Mouse (Mus musculus) embryonic facial prominence, embryonic 11.5 days (tissue): ENCODE data around the gene Lrrc2. TPM values are rescaled to one million over a fixed set of nuclear protein-coding genes. Genes with fewer than 3 reads are reported as not detected.

Source experiments
- ATAC-seq: fragments of 200-750 bp; cut with Nextera tagmentation; replicated peaks from 2 replicates; pipeline ENCODE4 v1.8.0; 2017; ENCODE audit warnings: low read depth; ENCODE audit not compliant: insufficient number of reproducible peaks, low FRiP score, low TSS enrichment
- DNase-seq: peaks from one replicate; pipeline ENCODE4 v3.0.0-alpha.2; 2015; ENCODE audit warnings: low spot score
- H3K27ac ChIP-seq: fragments of 300-500 bp; sonication (generic); replicated peaks from 2 replicates; pipeline ENCODE4 v1.5.1; 2014; ENCODE audit warnings: mild to moderate bottlenecking, low read depth, low read length, control low read depth
- H3K27me3 ChIP-seq: fragments of 300-500 bp; sonication (generic); 2 replicates; pipeline ENCODE4 v1.6.1; 2014; ENCODE audit warnings: mild to moderate bottlenecking, low read length, moderate library complexity, mixed read lengths; ENCODE audit not compliant: control insufficient read depth, insufficient read depth
- H3K36me3 ChIP-seq: fragments of 300-500 bp; sonication (generic); replicated peaks from 2 replicates; pipeline ENCODE4 v1.6.1; 2014; ENCODE audit warnings: low read depth, mild to moderate bottlenecking, low read length, moderate library complexity, mixed read lengths; ENCODE audit not compliant: control insufficient read depth, insufficient read depth
- H3K4me1 ChIP-seq: fragments of 300-500 bp; sonication (generic); 2 replicates; pipeline ENCODE4 v1.6.1; 2014; ENCODE audit warnings: low read length, mixed read lengths; ENCODE audit not compliant: control insufficient read depth, insufficient read depth
- H3K4me2 ChIP-seq: fragments of 300-500 bp; sonication (generic); 2 replicates; pipeline ENCODE4 v1.6.1; 2014; ENCODE audit warnings: low read depth, mild to moderate bottlenecking, control low read depth, low read length, moderate library complexity
- H3K4me3 ChIP-seq: fragments of 300-500 bp; sonication (generic); 2 replicates; pipeline ENCODE4 v1.5.1; 2014; ENCODE audit warnings: low read depth, low read length, control low read depth
- H3K9ac ChIP-seq: fragments of 300-500 bp; sonication (generic); replicated peaks from 2 replicates; pipeline ENCODE4 v1.6.1; 2014; ENCODE audit warnings: mild to moderate bottlenecking, control low read depth, low read length
- H3K9me3 ChIP-seq: fragments of 300-500 bp; sonication (generic); replicated peaks from 2 replicates; pipeline ENCODE4 v1.6.1; 2016; ENCODE audit warnings: mild to moderate bottlenecking, low read length, inconsistent platforms, mixed read lengths; ENCODE audit not compliant: control insufficient read depth
- WGBS: fragments of 180-500 bp; shearing (Covaris S2); extraction: QIAGEN DNeasy Blood & Tissue Kit; methylation state at CpG from one replicate; pipeline ENCODE4 v1.1.7; 2014; 5-methylcytosine and 5-hydroxymethylcytosine counted together
- microRNA-seq: library from miRNA; unstranded; fragments of <30 nt; microRNA quantifications from one replicate; pipeline ENCODE4, GENCODE M21; 2016; ENCODE audit warnings: borderline number of aligned reads
- polyA plus RNA-seq: library from polyadenylated mRNA; unstranded; fragments of >200 nt; fragmentation: Nextera tagmentation; extraction: Ambion mirVana; gene quantifications from 2 replicates; pipeline ENCODE4 v1.2.1, GENCODE M21; 2014

The Lrrc2 gene
- polyA plus RNA-seq, 1 experiment from 2014 or later: 0.74 TPM

DNA sequence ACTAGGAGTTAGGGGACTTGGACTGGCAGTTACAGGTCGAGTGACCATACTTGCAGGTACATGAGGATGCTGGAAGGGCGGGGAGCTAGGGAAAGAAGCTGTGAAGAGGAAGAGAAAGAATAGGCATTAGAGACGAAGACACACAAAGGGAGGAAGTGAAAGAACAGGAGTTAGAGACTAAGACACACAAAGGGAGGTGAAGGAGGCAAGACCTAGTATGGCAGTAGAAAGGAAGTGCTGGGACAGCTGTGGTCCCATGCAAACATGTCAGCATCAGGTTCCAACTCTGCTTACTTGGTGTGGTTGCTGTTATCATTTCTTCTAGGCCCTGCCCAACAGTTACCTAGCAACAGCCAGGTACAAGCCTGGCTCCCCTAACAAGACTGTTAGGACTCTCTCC, 58.4 kb downstream of the Lrrc2 start:
- DNase-seq: no peak
- Histone ChIP-seq H3K9ac (no peak overlapping the region), H3K4me2 (no peak overlapping the region), H3K9me3 (no peaks in the 10 kb centered on the region), H3K4me3 (no peak overlapping the region), H3K27ac (no peak overlapping the region), H3K27me3 (no peaks in the 10 kb centered on the region), H3K4me1 (no peaks in the 10 kb centered on the region), H3K36me3 (no peaks in the 10 kb centered on the region)
- WGBS: 70% methylated on average over 3 of the region's 3 CpGs
- ATAC-seq: no peak

DNA sequence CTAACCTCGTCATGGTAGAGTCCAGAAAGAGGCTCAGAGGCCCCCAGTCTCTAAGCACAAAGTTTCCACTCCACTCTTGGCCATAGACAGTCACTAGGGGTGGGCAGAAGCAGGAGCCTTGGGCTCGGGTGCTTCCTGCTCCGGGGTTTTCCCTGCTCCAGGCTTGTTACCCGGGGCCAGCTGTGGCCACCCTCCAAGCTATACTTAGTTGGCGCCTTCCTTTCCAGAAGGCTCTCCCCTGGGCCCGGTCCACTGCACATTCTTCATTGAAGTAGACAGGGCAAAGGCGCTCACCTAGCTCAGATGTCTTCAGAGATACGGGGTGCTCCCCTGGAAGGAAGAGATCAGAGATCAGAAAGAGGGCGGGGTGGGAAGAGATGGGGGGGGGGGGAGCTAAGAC, 60.2 kb downstream of the Lrrc2 start:
- ATAC-seq (no peak), DNase-seq (no peak)
- H3K9ac ChIP-seq: no peak overlapping the region
- H3K4me3 ChIP-seq: no peak overlapping the region
- 82% methylated on average over 9 of the region's 9 CpGs for WGBS
- no peaks in the 10 kb centered on the region for H3K27me3 ChIP-seq
- H3K9me3 ChIP-seq: no peaks in the 10 kb centered on the region
- no peak overlapping the region for H3K4me2 ChIP-seq
- no peaks in the 10 kb centered on the region for H3K36me3 ChIP-seq
- H3K27ac ChIP-seq: no peak overlapping the region
- H3K4me1 ChIP-seq: no peaks in the 10 kb centered on the region

DNA sequence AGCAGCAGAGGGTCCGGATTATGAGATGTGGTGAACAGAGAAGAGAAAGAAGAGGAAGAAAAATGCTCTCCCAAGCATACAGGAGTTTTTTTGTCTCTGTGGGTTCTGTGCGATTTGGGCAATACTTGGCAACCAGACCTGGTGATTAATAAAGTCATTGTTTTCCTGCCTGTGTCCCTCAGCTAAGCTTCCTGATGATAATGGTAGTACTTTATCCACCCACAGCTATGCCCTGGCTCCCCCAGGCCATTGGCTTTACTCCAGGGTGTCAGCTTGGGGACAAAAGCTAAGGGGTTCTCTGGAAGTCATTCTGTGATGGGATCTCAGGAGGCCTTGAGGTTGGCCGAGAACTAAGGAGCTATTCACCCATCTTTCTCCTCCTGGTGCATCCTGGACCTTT, 60.7 kb downstream of the Lrrc2 start:
- DNase-seq: no peak
- Histone ChIP-seq H3K4me3 (no peak overlapping the region), H3K27me3 (no peaks in the 10 kb centered on the region), H3K4me1 (no peaks in the 10 kb centered on the region), H3K9ac (no peak overlapping the region), H3K27ac (no peak overlapping the region), H3K36me3 (no peaks in the 10 kb centered on the region), H3K4me2 (no peak overlapping the region), H3K9me3 (no peaks in the 10 kb centered on the region)
- no peak for ATAC-seq
- WGBS: 75% methylated on average over 3 of the region's 3 CpGs

DNA sequence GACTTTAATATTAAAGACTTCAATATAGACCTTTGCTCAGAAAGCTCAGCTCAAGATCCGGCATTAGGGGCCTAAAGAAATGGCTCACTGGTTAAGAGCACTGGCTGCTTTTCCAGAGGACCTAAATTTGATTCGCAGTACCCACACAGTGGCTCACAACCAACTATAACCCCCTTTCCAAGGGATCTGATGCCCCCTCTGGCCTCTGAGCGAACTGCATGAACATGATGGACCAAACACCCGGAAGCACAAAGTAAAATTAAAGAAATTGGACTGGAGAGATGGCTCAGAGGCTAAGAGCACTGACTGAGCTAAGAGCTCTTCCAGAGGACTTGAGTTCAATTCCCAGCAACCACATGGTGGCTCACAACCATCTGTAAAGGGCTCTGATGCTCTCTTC, 64.3 kb downstream of the Lrrc2 start:
- Histone ChIP-seq H3K9ac (no peak overlapping the region), H3K9me3 (no peaks in the 10 kb centered on the region), H3K4me3 (no peak overlapping the region), H3K27me3 (no peaks in the 10 kb centered on the region), H3K36me3 (no peaks in the 10 kb centered on the region), H3K4me1 (no peaks in the 10 kb centered on the region), H3K4me2 (no peak overlapping the region), H3K27ac (no peak overlapping the region)
- WGBS: 79% methylated on average over 4 of the region's 4 CpGs
- ATAC-seq (no peak), DNase-seq (no peak)

DNA sequence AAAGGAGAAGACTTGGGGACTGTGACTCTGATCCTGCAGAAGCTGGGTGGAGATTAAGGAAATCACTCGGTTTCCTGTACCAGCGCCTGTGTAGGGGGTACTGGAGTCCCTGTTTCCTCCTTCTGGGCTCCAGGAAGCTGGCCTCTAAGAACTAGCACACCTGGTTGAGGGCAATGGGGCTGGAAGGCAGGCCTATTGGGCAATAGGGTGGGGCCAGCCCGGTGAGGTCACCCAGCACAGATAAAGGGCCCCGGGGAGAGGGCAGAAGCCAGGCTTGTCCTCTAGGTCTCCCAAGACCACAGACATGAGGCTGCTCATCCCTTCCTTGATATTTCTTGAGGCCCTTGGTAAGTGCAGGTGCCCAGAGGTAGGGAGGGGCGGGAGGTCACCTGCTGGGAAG, 67.7 kb downstream of the Lrrc2 start, which contains the start of gene Ltf:
TSS of gene Ltf (plus strand) at position 250 of the 400 bp plus-strand sequence.
- no peak for DNase-seq
- no peak within 1 kb of the TSS for H3K27ac ChIP-seq

DNA sequence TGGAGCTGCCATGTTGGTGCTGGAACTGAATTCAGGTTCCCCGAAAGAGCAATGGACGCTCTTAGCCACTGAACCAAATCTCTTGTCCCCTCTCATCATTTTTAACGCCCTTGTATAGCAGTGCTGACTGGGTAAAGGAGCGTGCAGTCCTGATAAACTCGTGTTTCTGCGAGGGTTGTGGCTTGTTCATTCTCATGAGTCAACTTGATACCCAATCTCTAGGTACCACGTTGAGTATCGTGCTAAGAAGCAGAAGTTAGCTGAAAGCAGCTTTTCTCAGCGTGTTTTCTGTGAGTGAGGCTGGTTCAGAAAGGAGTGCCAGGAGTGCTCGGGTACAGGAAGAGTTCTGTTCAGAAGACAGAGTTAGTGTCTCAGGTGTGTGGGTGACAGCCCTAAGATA, 75.4 kb downstream of the Lrrc2 start:
- no peak for ATAC-seq
- Histone ChIP-seq H3K4me3 (no peak overlapping the region), H3K4me1 (no peaks in the 10 kb centered on the region), H3K27me3 (no peaks in the 10 kb centered on the region), H3K27ac (no peak overlapping the region), H3K9me3 (no peaks in the 10 kb centered on the region), H3K36me3 (no peaks in the 10 kb centered on the region), H3K4me2 (no peak overlapping the region), H3K9ac (no peak overlapping the region)
- DNase-seq: no peak
- WGBS: 90% methylated on average over 10 of the region's 10 CpGs

More for the DNA sequence above, 67.7 kb downstream of the Lrrc2 start, which contains the start of gene Ltf:
- Histone ChIP-seq H3K4me3 (no peak within 1 kb of the TSS), H3K27me3 (no peaks in the 10 kb centered on the region), H3K9ac (no peak within 1 kb of the TSS), H3K36me3 (no peaks in the 10 kb centered on the region), H3K9me3 (no peaks in the 10 kb centered on the region), H3K4me2 (no peak within 1 kb of the TSS), H3K4me1 (no peaks in the 10 kb centered on the region)
- WGBS: 77% methylated on average over 5 of the region's 5 CpGs
- no peak for ATAC-seq

Small RNA genes within 50 kb of the gene (microRNA-seq; reads per million reads assigned to microRNA genes)
- gene Gm24269: not detected

Other genes with a start within 250 kb of the Lrrc2 start
- gene Myl3, start 209.7 kb upstream of the Lrrc2 start, polyA plus RNA-seq: 2.8 and 14.9 TPM in 2 replicates
- gene Pth1r, start 204.4 kb upstream of the Lrrc2 start, polyA plus RNA-seq: 37.8 and 39.8 TPM in 2 replicates
- not detected in 2 replicates for gene Prss42, start 153.4 kb upstream of the Lrrc2 start, polyA plus RNA-seq
- gene Prss44, start 137.6 kb upstream of the Lrrc2 start, polyA plus RNA-seq: not detected in 2 replicates
- not detected in 2 replicates for gene Prss43, start 124.9 kb upstream of the Lrrc2 start, polyA plus RNA-seq
- not detected in 2 replicates for gene Prss45, start 117.0 kb upstream of the Lrrc2 start, polyA plus RNA-seq
- not detected in 2 replicates for gene Prss46, start 107.0 kb upstream of the Lrrc2 start, polyA plus RNA-seq
- gene Prss50, start 93.6 kb upstream of the Lrrc2 start, polyA plus RNA-seq: 0.26 and 0.69 TPM in 2 replicates
- 1.1 TPM in 2 replicates for gene Als2cl, start 71.7 kb upstream of the Lrrc2 start, polyA plus RNA-seq
- gene Tmie, start 71.4 kb upstream of the Lrrc2 start, polyA plus RNA-seq: 0.13 and 0.29 TPM in 2 replicates
- gene Fam240a, start 34.7 kb upstream of the Lrrc2 start, polyA plus RNA-seq: not detected in 2 replicates
- gene Tdgf1, start 5.4 kb upstream of the Lrrc2 start, polyA plus RNA-seq: not detected in 2 replicates
- gene Rtp3, start 39.0 kb downstream of the Lrrc2 start, polyA plus RNA-seq: 0.13 and 0.28 TPM in 2 replicates
- gene Ltf, start 67.7 kb downstream of the Lrrc2 start, polyA plus RNA-seq: 0.66 and 1.1 TPM in 2 replicates
- 0.76 and 0.99 TPM in 2 replicates for gene Ccrl2, start 106.0 kb downstream of the Lrrc2 start, polyA plus RNA-seq
- 48.4 and 49.2 TPM in 2 replicates for gene Lrrfip2, start 166.0 kb downstream of the Lrrc2 start, polyA plus RNA-seq